Mouse (Mus musculus) midbrain, embryonic 14.5 days (tissue): ENCODE measurements around the gene Lta. TPM values are rescaled to one million over a fixed set of nuclear protein-coding genes. Genes with fewer than 3 reads are reported as not detected.
"Not testable (repeated sequence)": the region's sequence is repeated elsewhere in the genome, so short reads cannot be mapped to it uniquely, and the experiment has no call there.

ENCODE experiments used
- ATAC-seq: fragments of 200-750 bp; cut with Nextera tagmentation; 2 replicates; pipeline ENCODE4 v1.8.0; 2017; ENCODE audit warnings: moderate number of reproducible peaks, moderate library complexity; ENCODE audit not compliant: low FRiP score, low TSS enrichment
- DNase-seq: peaks from one replicate; pipeline ENCODE4 v3.0.0-alpha.2; 2015
- H3K27ac ChIP-seq: fragments of 300-500 bp; sonication (generic); replicated peaks from 2 replicates; pipeline ENCODE4 v1.5.1; 2014; ENCODE audit warnings: mild to moderate bottlenecking, low read depth, low read length, moderate library complexity
- H3K27me3 ChIP-seq: fragments of 300-500 bp; sonication (generic); 2 replicates; pipeline ENCODE4 v1.6.1; 2014; ENCODE audit warnings: low read length, control low read depth, mixed read lengths; ENCODE audit not compliant: control insufficient read depth, insufficient read depth
- H3K36me3 ChIP-seq: fragments of 300-500 bp; sonication (generic); 2 replicates; pipeline ENCODE4 v1.6.1; 2014; ENCODE audit warnings: low read length, control low read depth; ENCODE audit not compliant: control insufficient read depth, insufficient read depth
- H3K4me1 ChIP-seq: fragments of 300-500 bp; sonication (generic); 2 replicates; pipeline ENCODE4 v1.6.1; 2014; ENCODE audit warnings: mild to moderate bottlenecking, antibody characterized with exemption, low read length, control low read depth; ENCODE audit not compliant: control insufficient read depth, insufficient read depth
- H3K4me2 ChIP-seq: fragments of 300-500 bp; sonication (generic); 2 replicates; pipeline ENCODE4 v1.6.1; 2014; ENCODE audit warnings: mild to moderate bottlenecking, low read length, moderate library complexity
- H3K4me3 ChIP-seq: fragments of 300-500 bp; sonication (generic); replicated peaks from 2 replicates; pipeline ENCODE4 v1.5.1; 2014; ENCODE audit warnings: low read depth, low read length
- H3K9ac ChIP-seq: fragments of 300-500 bp; sonication (generic); replicated peaks from 2 replicates; pipeline ENCODE4 v1.6.1; 2014; ENCODE audit warnings: mild to moderate bottlenecking, low read length, moderate library complexity
- H3K9me3 ChIP-seq: fragments of 300-500 bp; sonication (generic); 2 replicates; pipeline ENCODE4 v1.6.1; 2016; ENCODE audit warnings: low read length, control low read depth, mixed read lengths; ENCODE audit not compliant: control insufficient read depth
- WGBS: fragments of 180-500 bp; shearing (Covaris S2); extraction: QIAGEN DNeasy Blood & Tissue Kit; methylation state at CpG from one replicate; pipeline ENCODE4 v1.1.7; 2014; 5-methylcytosine and 5-hydroxymethylcytosine counted together
- polyA plus RNA-seq: library from polyadenylated mRNA; unstranded; fragments of >200 nt; fragmentation: Nextera tagmentation; extraction: Ambion mirVana; gene quantifications from 2 replicates; pipeline ENCODE4 v1.2.1, GENCODE M21; 2014

The Lta gene
- polyA plus RNA-seq, 1 experiment from 2014 or later = 0.20 TPM

DNA sequence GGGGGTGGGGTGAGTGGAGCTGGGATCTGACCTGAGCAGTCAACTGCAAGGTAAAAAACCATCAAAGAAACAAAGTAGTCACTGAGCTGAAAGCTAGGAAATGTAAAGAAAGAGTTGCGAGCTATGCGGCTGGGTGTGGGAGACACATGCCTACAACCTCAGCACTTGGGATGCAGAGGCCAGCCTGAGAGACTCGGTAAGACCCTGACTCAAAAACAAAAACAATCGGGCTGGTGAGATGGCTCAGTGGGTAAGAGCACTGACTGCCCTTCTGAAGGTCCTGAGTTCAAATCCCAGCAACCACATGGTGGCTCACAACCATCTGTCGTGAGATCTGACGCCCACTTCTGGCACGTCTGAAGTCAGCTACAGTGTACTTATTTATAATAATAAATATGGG, 28.9 kb upstream of the Lta start:
- H3K27me3 ChIP-seq, H3K27ac ChIP-seq, H3K9ac ChIP-seq, ATAC-seq, DNase-seq, H3K9me3 ChIP-seq: not testable (repeated sequence)
- Histone ChIP-seq H3K4me3 (peak overlapping the region; percentile 52; the same call in 1 of the 2 replicates), H3K4me2 (peak overlapping the region; percentile 91), H3K4me1 (peaks cover 14% of the 10 kb centered on the region; the same call in 1 of the 2 replicates), H3K36me3 (peaks cover 27% of the 10 kb centered on the region)
- WGBS = 89% methylated on average over 7 of the region's 7 CpGs

DNA sequence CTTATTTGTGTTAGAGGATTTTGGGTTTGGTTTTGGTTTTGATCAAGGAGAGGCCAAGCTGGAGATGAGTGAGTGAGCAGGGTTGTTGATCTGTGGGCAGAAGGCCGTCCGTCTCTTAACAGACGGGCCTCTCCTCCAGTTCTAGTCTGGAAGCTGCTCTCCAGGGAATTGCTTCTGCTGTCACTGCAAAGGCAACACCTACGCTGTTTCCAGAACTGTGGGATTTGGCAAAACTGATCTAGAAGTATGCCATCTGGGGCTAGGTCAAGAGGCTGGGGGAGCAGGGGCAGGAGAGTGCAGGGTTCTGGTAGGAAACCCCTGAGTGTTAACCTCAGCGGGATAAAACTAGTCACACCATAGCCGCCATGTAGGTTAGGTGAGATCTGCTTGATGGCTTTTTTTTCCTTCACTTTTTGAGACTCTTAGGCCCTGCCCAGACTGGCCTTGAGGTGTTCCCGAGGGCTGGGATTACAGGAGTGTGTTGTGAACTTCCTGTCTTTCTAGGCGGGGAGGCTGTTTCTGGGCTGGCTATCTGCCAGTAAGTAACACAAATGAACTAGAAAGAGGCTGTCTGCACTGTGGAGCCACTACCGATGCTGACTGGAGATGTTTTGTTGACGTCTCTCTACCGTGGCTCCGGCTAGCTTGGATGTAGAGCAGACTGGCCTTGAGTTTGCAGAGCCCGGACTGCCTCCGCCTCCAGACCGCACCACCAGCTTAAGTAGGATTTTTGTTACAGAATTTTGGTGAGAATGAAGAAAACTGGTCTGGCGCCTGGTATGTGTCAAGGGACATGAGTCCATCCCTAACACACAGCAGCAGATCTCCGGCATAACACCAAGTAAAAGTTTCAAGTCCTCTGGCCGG, 28.2 kb upstream of the Lta start, which contains the start of gene Atp6v1g2:
Atp6v1g2 (plus strand) TSS at position 547 of the 867 bp plus-strand sequence.
- no peak for ATAC-seq
- Histone ChIP-seq H3K27me3 (no peaks in the 10 kb centered on the region), H3K9ac (no peak within 1 kb of the TSS), H3K4me1 (peaks cover 14% of the 10 kb centered on the region; the same call in 1 of the 2 replicates), H3K36me3 (peaks cover 34% of the 10 kb centered on the region), H3K4me3 (peak within 1 kb of the TSS; percentile 52; the same call in 1 of the 2 replicates), H3K9me3 (no peaks in the 10 kb centered on the region), H3K4me2 (peak within 1 kb of the TSS; percentile 91), H3K27ac (no peak within 1 kb of the TSS)
- WGBS = 84% methylated on average over 18 of the region's 18 CpGs
- no peak for DNase-seq

DNA sequence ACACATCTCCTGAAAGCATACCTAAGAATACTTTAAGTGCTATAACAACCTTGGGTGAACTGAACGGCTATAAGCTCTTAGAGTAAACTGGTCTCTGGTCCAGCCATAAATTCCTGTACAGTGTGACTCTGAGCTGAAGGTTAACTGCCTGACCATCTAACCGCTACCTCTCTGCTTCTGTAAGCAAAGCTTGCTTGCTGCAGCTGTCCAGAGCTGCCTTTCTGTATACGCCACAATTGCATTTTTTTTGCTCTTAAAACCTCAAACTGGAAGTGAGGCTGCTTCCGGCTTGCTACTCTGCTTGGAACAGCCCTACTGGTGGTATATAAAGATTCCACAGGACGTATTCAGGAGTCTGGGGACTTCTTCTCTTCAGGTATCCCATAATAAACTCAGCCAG, 27.5 kb upstream of the Lta start:
- Histone ChIP-seq H3K4me3 (no peak overlapping the region), H3K9ac (no peak overlapping the region), H3K4me1 (peaks cover 14% of the 10 kb centered on the region; the same call in 1 of the 2 replicates), H3K4me2 (no peak overlapping the region), H3K36me3 (peaks cover 39% of the 10 kb centered on the region), H3K27me3 (no peaks in the 10 kb centered on the region), H3K9me3 (no peaks in the 10 kb centered on the region), H3K27ac (no peak overlapping the region)
- WGBS = 92% methylated on average over 5 of the region's 5 CpGs
- ATAC-seq (no peak), DNase-seq (no peak)

DNA sequence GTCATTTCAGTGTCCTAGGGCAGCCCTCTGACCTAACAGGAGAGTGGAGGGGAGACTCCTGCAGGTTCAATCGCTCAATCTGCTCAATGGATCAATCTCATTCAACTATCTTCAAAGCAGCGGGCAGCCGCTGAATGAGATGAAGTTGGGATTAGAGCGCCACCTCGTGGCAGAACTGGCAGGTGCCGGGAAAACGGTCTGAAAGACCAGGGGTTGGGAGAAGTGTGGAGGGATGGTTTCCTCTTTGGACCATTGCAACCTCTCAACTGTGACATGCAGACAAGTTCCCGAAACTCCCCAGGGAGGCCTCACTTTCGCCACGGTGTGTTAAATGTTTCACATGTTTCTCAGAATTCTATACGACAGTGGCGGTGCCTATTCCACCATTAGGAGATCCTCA, 26.9 kb upstream of the Lta start:
- ATAC-seq (no peak), DNase-seq (peak; percentile 93)
- no peaks in the 10 kb centered on the region for H3K27me3 ChIP-seq
- H3K4me3 ChIP-seq = no peak overlapping the region
- peaks cover 14% of the 10 kb centered on the region; the same call in 1 of the 2 replicates for H3K4me1 ChIP-seq
- H3K4me2 ChIP-seq = peak overlapping the region; percentile 32; the same call in 1 of the 2 replicates
- no peaks in the 10 kb centered on the region for H3K9me3 ChIP-seq
- peaks cover 45% of the 10 kb centered on the region for H3K36me3 ChIP-seq
- no peak overlapping the region for H3K27ac ChIP-seq
- WGBS = 9% methylated on average over 12 of the region's 12 CpGs
- H3K9ac ChIP-seq = no peak overlapping the region; the same call in 1 of the 2 replicates

DNA sequence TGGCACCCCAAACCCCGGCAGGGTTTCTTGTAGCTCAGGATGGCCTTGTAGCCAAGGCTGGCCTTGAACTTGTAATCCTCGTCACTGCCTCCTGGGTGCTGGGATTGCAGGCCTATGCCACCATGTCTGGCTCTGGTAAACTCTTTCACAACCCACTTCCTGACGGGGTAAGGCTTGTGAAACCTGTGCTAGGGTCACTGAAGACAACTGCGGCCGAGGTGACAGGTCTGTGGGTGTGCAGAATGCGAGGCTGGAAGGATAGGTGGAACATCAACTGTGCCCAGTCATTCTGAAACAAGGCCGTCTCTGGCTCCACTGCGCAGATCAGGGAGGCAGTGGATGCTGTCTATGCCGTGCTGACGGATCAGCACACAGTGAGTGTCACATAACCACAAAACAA, 25.9 kb upstream of the Lta start:
- Histone ChIP-seq H3K36me3 (peaks cover 51% of the 10 kb centered on the region), H3K27me3 (no peaks in the 10 kb centered on the region), H3K4me1 (peaks cover 9% of the 10 kb centered on the region; the same call in 1 of the 2 replicates), H3K4me2 (no peak overlapping the region), H3K4me3 (no peak overlapping the region), H3K9me3 (no peaks in the 10 kb centered on the region), H3K27ac (no peak overlapping the region), H3K9ac (no peak overlapping the region)
- no peak for DNase-seq
- WGBS = 94% methylated on average over 10 of the region's 10 CpGs
- no peak for ATAC-seq

DNA sequence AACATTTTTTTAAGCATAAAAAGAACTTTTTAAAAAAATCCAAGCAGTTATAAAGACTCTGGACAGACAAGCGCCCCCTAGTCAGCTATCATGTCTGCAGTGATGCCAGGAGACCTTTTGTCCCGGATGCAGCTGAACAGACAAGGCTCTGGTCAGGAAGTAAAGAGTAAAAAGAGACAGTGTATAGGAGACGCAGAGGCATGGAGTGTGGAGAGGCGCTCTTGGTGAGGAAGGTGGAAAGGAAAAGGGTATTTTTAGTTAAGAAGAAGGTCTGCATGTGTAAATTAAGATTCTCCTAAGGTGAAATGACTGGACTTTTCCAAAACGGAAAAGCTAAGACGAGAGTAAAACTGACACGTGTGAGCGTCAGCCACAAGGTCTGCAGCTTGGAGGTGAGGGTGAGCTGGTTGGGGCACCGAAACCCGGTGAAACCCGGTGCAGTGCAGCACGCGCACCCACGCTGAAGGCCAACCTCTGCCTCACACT, 21.5 kb upstream of the Lta start:
- peaks cover 60% of the 10 kb centered on the region for H3K36me3 ChIP-seq

DNA sequence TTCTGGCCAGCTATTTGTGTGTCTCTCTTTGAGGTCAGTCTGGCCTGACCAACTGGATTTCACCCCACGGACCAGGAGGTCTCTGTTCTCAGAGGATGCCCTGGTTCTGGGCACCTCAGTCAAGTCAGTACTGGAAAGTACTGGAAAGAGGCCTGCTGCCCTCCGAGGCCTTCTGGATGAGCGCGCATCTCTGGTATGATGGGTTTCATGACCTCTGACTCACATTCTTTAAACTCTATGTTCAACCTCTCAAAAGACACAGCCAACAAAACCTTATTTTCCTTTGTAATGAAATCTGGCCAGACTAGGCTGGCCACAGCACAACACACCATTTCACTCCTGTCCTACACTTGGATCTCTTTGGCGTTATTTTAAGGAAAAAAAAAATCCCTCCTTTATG, 20.3 kb upstream of the Lta start:
- 95% methylated on average over 5 of the region's 5 CpGs for WGBS
- Histone ChIP-seq H3K27me3 (no peaks in the 10 kb centered on the region), H3K4me3 (no peak overlapping the region), H3K4me1 (no peaks in the 10 kb centered on the region), H3K9ac (no peak overlapping the region), H3K36me3 (peaks cover 55% of the 10 kb centered on the region), H3K27ac (no peak overlapping the region), H3K4me2 (no peak overlapping the region), H3K9me3 (no peaks in the 10 kb centered on the region)
- no peak for ATAC-seq
- DNase-seq = no peak

More for the DNA sequence above, 21.5 kb upstream of the Lta start:
- WGBS = 90% methylated on average over 14 of the region's 14 CpGs
- Histone ChIP-seq H3K4me3 (no peak overlapping the region), H3K4me2 (no peak overlapping the region), H3K9ac (no peak overlapping the region), H3K27ac (no peak overlapping the region), H3K27me3 (no peaks in the 10 kb centered on the region), H3K9me3 (no peaks in the 10 kb centered on the region), H3K4me1 (no peaks in the 10 kb centered on the region)
- ATAC-seq = no peak
- DNase-seq = no peak

DNA sequence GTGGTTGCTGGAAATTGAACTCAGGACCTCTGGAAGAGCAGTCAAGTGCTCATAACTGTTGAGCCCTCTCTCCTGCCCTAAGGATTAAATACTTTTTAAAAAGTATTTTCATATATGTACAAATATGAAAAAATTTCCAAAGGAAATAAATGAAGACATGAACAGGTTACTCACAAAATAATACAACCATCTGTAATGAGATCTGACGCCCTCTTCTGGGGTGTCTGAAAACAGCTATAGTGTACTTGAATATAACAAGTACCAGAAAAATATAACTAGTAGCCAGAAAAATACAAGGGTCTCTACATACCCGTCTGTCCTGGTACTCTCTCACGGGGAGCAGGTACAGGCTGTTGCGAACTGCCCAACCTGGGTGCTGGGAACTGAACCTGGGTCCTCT, 19.5 kb upstream of the Lta start:
- no peak for ATAC-seq
- Histone ChIP-seq H3K4me1 (no peaks in the 10 kb centered on the region), H3K9ac (no peak overlapping the region), H3K9me3 (no peaks in the 10 kb centered on the region), H3K27ac (no peak overlapping the region), H3K4me2 (no peak overlapping the region), H3K36me3 (peaks cover 57% of the 10 kb centered on the region), H3K27me3 (no peaks in the 10 kb centered on the region), H3K4me3 (no peak overlapping the region)
- WGBS = 92% methylated on average over 4 of the region's 4 CpGs
- DNase-seq = no peak
